8 mouse cellular contexts compared by ENCODE assay signal in the genomic region with DNA sequence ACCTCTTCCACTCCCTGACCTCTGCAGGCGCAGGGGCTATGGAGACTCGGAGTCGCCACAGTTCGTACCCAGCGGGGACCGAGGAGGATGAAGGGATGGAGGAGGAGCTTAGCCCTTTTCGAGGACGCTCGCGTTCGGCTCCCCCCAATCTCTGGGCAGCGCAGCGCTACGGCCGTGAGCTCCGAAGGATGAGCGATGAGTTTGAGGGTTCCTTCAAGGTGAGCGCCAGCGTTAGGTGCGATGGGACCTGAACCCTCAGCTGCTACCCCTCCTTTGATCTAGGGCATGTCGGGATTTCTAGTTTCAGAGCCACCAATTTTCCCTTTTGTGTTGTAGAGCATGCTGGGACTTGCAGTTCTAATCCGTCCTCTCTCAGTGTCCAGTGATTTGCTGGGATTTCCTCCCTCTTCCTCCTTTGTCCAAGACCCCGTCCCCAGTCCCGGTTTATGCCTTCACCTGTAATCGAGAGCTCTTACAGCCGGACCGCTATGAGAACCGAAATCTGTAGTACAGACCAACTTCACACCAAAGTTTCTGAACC. TPM values are rescaled to one million over a fixed set of nuclear protein-coding genes. Genes with fewer than 3 reads are reported as not detected.
DNase-seq lines count a peak whose midpoint lies in the region; ATAC-seq lines count a peak whose summit lies in the region.

No protein-coding gene starts in this region.

- H3K27me3 ChIP-seq in heart, embryonic 16.5 days (ENCODE audit: control insufficient read depth, insufficient read depth, low read length) = no peaks in the 10 kb centered on the region
- no peaks in the 10 kb centered on the region for H3K27me3 ChIP-seq in neural tube, embryonic 13.5 days

- peak; percentile 17; the same call in 1 of the 2 replicates for ATAC-seq in heart, embryonic 16.5 days (replicated peaks; ENCODE audit: extremely low read depth, insufficient read depth, low FRiP score)
- ATAC-seq in neural tube, embryonic 13.5 days (ENCODE audit: low read depth) = peak; percentile 66

- no peaks in the 10 kb centered on the region for H3K9me3 ChIP-seq in heart, embryonic 16.5 days (replicated peaks; ENCODE audit: control insufficient read depth, low read length)
- H3K9me3 ChIP-seq in neural tube, embryonic 13.5 days = no peaks in the 10 kb centered on the region

- DNase-seq in CD4-positive helper T cell, adult 2 months (ENCODE audit: low read depth, low spot score) = peak; percentile 61
- peak; percentile 75 for DNase-seq in adipocyte (ENCODE audit: low spot score)
- DNase-seq in embryo, embryonic 9.5 days (ENCODE audit: extremely low spot score) = peak; percentile 83
- DNase-seq in kidney, postnatal 25 days = peak; percentile 49 to 68
- peak; percentile 47 to 48 for DNase-seq in lung, adult 18-20 months
- DNase-seq in spleen, adult 12 weeks (ENCODE audit: low spot score) = no peak

- H3K9ac ChIP-seq in heart, embryonic 16.5 days (ENCODE audit: low read length) = peak overlapping the region; percentile 89
- peak overlapping the region; percentile 81 for H3K9ac ChIP-seq in neural tube, embryonic 13.5 days

- H3K4me1 ChIP-seq in heart, embryonic 16.5 days (ENCODE audit: control insufficient read depth, insufficient read depth, low read length) = peaks cover 37% of the 10 kb centered on the region
- peaks cover 25% of the 10 kb centered on the region for H3K4me1 ChIP-seq in neural tube, embryonic 13.5 days (replicated peaks)

- peak overlapping the region; percentile 100 for H3K27ac ChIP-seq in heart, embryonic 16.5 days (ENCODE audit: low read length)
- peak overlapping the region; percentile 97 for H3K27ac ChIP-seq in neural tube, embryonic 13.5 days (replicated peaks)

- peak overlapping the region; percentile 86 for H3K4me3 ChIP-seq in heart, embryonic 16.5 days (ENCODE audit: low read length)
- H3K4me3 ChIP-seq in neural tube, embryonic 13.5 days = peak overlapping the region; percentile 59

- H3K4me2 ChIP-seq in heart, embryonic 16.5 days (ENCODE audit: low read depth, low read length) = peak overlapping the region; percentile 85
- peak overlapping the region; percentile 97 for H3K4me2 ChIP-seq in neural tube, embryonic 13.5 days

- under 1% methylated on average over 28 of the region's 28 CpGs for WGBS in heart, embryonic 16.5 days
- under 1% methylated on average over 28 of the region's 28 CpGs for WGBS in neural tube, embryonic 13.5 days

- H3K36me3 ChIP-seq in heart, embryonic 16.5 days (ENCODE audit: control insufficient read depth, insufficient read depth) = peaks cover 9% of the 10 kb centered on the region; the same call in 1 of the 2 replicates
- peaks cover 24% of the 10 kb centered on the region for H3K36me3 ChIP-seq in neural tube, embryonic 13.5 days

RNA-seq across cellular contexts. Expression of gene Gpr137, which starts 8.4 kb away (rescaled TPM):
- polyA plus RNA-seq in heart, embryonic 16.5 days (2015; fragmentation: Nextera tagmentation; extraction: Ambion mirVana) = 20.8 and 22.3 TPM in 2 replicates
- polyA plus RNA-seq in neural tube, embryonic 13.5 days (2015; fragmentation: Nextera tagmentation; extraction: Ambion mirVana) = 50.6 and 57.0 TPM in 2 replicates

RNA-seq across cellular contexts. Expression of gene Bad, which starts 9.0 kb away (rescaled TPM):
- polyA plus RNA-seq in heart, embryonic 16.5 days (2015; fragmentation: Nextera tagmentation; extraction: Ambion mirVana) = 58.4 and 59.2 TPM in 2 replicates
- polyA plus RNA-seq in neural tube, embryonic 13.5 days (2015; fragmentation: Nextera tagmentation; extraction: Ambion mirVana) = 90.4 and 95.1 TPM in 2 replicates

RNA-seq across cellular contexts. Expression of gene Kcnk4, which starts 16.4 kb away (rescaled TPM):
- 0.50 and 0.95 TPM in 2 replicates for polyA plus RNA-seq in heart, embryonic 16.5 days (2015; fragmentation: Nextera tagmentation; extraction: Ambion mirVana)
- polyA plus RNA-seq in neural tube, embryonic 13.5 days (2015; fragmentation: Nextera tagmentation; extraction: Ambion mirVana) = 3.4 and 5.2 TPM in 2 replicates

RNA-seq across cellular contexts. Expression of gene Ppp1r14b, which starts 24.1 kb away (rescaled TPM):
- polyA plus RNA-seq in heart, embryonic 16.5 days (2015; fragmentation: Nextera tagmentation; extraction: Ambion mirVana) = 68.9 and 104 TPM in 2 replicates
- 191 and 211 TPM in 2 replicates for polyA plus RNA-seq in neural tube, embryonic 13.5 days (2015; fragmentation: Nextera tagmentation; extraction: Ambion mirVana)

RNA-seq across cellular contexts. Expression of gene Catsperz, which starts 25.5 kb away (rescaled TPM):
- polyA plus RNA-seq in heart, embryonic 16.5 days (2015; fragmentation: Nextera tagmentation; extraction: Ambion mirVana) = 2.8 and 3.9 TPM in 2 replicates
- polyA plus RNA-seq in neural tube, embryonic 13.5 days (2015; fragmentation: Nextera tagmentation; extraction: Ambion mirVana) = 3.0 and 7.9 TPM in 2 replicates
